Mouse (Mus musculus) layer of hippocampus, postnatal 14 days (tissue): Measurements from ENCODE around the gene Slc5a8. TPM values are rescaled to one million over a fixed set of nuclear protein-coding genes. Genes with fewer than 3 reads are reported as not detected.

Experiments used
- DNase-seq, 2 experiments: peaks; one replicate each; pipeline ENCODE4 v3.0.0; 2021 to 2022; ENCODE audit warnings: low spot score in 2 of 2, mixed read lengths in 1 of 2
- long read RNA-seq, 2 experiments: library from polyadenylated mRNA; stranded (forward); transcript quantifications; one replicate each; pipeline ENCODE4 v2.0.0; 2021
- total RNA-seq, 2 experiments: library from RNA; stranded (reverse); gene quantifications; 2 replicates each; pipeline ENCODE4 v1.2.3; 2021

Slc5a8 gene
- under 1 TPM in 1 of 2 experiments, not detected in 1; 0.07 TPM for total RNA-seq
- long read RNA-seq, experiment 1, result 0 reads
- long read RNA-seq, experiment 2, result 0 reads

- DNase-seq, result no peak
Observed at GRCm38 (mm10) chr10:88885632-88886090, at the start of gene Slc5a8. Gene Slc5a8 (plus strand): TSS chr10:88885992.

GRCm38 (mm10) chr10:88848876-88849476 is 36.8 kb upstream of the Slc5a8 start:
- no peak for DNase-seq

- no peak for DNase-seq
Observed at GRCm38 (mm10) chr10:88849976-88850375, 35.8 kb upstream of the Slc5a8 start.

- DNase-seq, result no peak
Observed at GRCm38 (mm10) chr10:88853326-88853725, 32.5 kb upstream of the Slc5a8 start.

- no peak for DNase-seq
Observed at GRCm38 (mm10) chr10:88860911-88861310, 24.9 kb upstream of the Slc5a8 start.

GRCm38 (mm10) chr10:88861416-88861815 is 24.4 kb upstream of the Slc5a8 start:
- DNase-seq, result no peak

- no peak for DNase-seq
Observed at GRCm38 (mm10) chr10:88862293-88862692, 23.5 kb upstream of the Slc5a8 start.

GRCm38 (mm10) chr10:88866017-88866416 is 19.8 kb upstream of the Slc5a8 start:
- no peak for DNase-seq

- no peak for DNase-seq
Observed at GRCm38 (mm10) chr10:88874870-88875269, 10.9 kb upstream of the Slc5a8 start.

GRCm38 (mm10) chr10:88877421-88877820 is 8.4 kb upstream of the Slc5a8 start:
- DNase-seq, result no peak

GRCm38 (mm10) chr10:88883721-88884120 is 2.1 kb upstream of the Slc5a8 start:
- DNase-seq, result no peak

- no peak for DNase-seq
Observed at GRCm38 (mm10) chr10:88884836-88885235, 956 bp upstream of the Slc5a8 start.

- DNase-seq, result no peak
Observed at GRCm38 (mm10) chr10:88886114-88886513, 322 bp downstream of the Slc5a8 start.

- DNase-seq, result no peak
Observed at GRCm38 (mm10) chr10:88888376-88888775, 2.6 kb downstream of the Slc5a8 start.

GRCm38 (mm10) chr10:88891410-88891809 is 5.6 kb downstream of the Slc5a8 start:
- DNase-seq, result no peak

GRCm38 (mm10) chr10:88892560-88893087 is 6.8 kb downstream of the Slc5a8 start:
- no peak for DNase-seq

- DNase-seq, result no peak
Observed at GRCm38 (mm10) chr10:88897032-88897431, 11.2 kb downstream of the Slc5a8 start.

- no peak for DNase-seq
Observed at GRCm38 (mm10) chr10:88949649-88950296, 64.0 kb downstream of the Slc5a8 start.

GRCm38 (mm10) chr10:88950297-88950653 is 64.5 kb downstream of the Slc5a8 start:
- DNase-seq, result no peak

- DNase-seq, result no peak
Observed at GRCm38 (mm10) chr10:88960791-88961190, 75.0 kb downstream of the Slc5a8 start.

- no peak for DNase-seq
Observed at GRCm38 (mm10) chr10:88968586-88968985, 82.8 kb downstream of the Slc5a8 start.

- DNase-seq, result no peak
Observed at GRCm38 (mm10) chr10:88970951-88971725, 85.3 kb downstream of the Slc5a8 start.
